Mouse (Mus musculus) C2C12 (cell line): ENCODE data around the gene Adm2.

Experiments used
- CTCF ChIP-seq: IDR thresholded peaks from one replicate; pipeline ENCODE4 v1.5.1; 2011; ENCODE audit not compliant: control insufficient read depth, insufficient read depth, insufficient read length
- MYOD1 ChIP-seq: IDR thresholded peaks from one replicate; pipeline ENCODE4 v1.6.1; 2011; ENCODE audit warnings: low read depth; ENCODE audit not compliant: control insufficient read depth, insufficient read length

- peak; percentile 92 for TF ChIP-seq CTCF
- no peak for TF ChIP-seq MYOD1
These were observed 51.3 kb downstream of the Adm2 start, which contains the start of gene Sco2 for GRCm38 (mm10) chr15:89373762-89374248.
